Mouse (Mus musculus) frontal cortex, postnatal 25 days (tissue): ENCODE measurements at regions not wholly inside any gene's neighbourhood (a gene's known extent, or its start where the extent isn't known, plus 50 kb on each side); places are given as distances from the start of the nearest gene placed in this dataset.

ENCODE experiments used
- DNase-seq, 2 experiments: peaks; one replicate each; pipeline ENCODE4 v3.0.0; 2022; ENCODE audit warnings: low spot score in 2 of 2

GRCm38 (mm10) chr1:186376906-186377623 lies 260.0 kb upstream of the Lyplal1 start:
- no peak for DNase-seq

GRCm38 (mm10) chr1:186374009-186374649 lies 257.0 kb upstream of the Lyplal1 start:
- no peak for DNase-seq

DNA sequence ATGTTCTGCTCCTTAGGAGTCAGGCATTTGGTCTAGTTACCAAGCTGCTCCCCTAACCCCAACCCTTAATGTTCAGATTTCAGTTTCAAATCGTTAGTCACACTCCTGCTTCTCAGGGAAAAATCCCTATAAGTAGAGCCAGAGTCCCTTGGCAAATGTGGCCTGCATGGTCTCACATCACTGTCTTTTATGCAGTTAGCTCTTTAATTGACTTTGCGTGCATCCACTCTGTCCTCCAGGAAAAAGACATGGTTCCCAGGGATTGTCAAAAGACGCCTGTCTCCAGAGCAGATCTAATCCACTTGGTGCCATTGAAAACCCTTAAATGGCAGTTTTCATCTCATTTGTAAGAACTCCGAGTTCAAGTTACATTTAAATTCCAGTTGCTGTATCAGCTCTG lies 256.3 kb upstream of the Lyplal1 start:
- no peak for DNase-seq

GRCm38 (mm10) chr1:186372770-186373353 lies 255.8 kb upstream of the Lyplal1 start:
- no peak for DNase-seq

GRCm38 (mm10) chr1:186363356-186363755 lies 246.2 kb upstream of the Lyplal1 start:
- DNase-seq: no peak

DNA sequence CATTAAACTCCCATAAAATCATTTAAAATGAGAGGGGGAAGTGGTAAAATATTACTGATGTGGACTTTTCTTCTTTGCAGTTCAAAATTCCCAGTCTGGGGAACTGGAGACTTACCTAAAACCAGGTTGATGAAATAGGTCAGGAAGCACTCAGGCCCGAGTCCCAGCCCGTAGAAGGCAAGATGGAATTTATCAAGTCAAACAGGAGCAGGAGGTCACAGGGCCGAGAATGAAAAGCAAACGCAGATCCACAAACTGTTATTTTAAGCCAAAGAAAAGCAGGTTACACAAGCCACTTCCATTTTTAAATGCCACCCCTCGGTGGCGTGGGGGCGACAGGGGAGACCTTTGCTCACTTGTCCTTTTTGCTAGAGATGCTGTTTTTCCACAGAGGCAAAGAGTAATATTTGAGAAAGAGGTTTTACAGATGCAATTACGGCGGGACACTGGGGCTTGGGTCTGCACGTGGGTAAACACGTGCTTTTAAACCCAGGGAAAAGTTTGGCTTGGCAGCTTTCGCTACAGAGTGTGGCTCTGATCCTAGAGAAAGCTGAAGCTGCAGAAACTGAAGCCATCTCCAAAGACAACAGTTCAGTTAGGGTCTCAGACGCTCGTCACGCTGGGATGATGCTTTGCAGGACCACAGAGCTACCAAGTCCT lies 241.0 kb upstream of the Lyplal1 start:
- DNase-seq: no peak

DNA sequence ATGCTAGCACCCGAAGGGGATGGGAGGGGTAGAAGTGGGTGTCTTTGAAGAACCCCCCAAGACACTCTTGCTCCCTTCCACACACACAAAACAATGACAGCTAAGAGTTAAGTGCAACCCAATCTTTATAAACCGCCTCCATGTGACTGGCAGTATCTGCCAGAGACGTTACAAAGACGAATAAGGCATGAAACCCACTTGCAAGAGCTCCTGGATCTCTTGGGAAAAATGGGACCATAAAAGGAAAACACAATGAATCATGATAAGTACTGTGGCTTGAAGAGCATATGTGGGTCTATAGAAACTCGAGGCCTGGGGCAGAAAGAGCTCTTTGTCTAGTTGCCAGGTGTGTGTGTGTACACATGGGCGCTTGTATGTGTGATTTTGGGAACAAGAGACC lies 237.6 kb upstream of the Lyplal1 start:
- no peak for DNase-seq

DNA sequence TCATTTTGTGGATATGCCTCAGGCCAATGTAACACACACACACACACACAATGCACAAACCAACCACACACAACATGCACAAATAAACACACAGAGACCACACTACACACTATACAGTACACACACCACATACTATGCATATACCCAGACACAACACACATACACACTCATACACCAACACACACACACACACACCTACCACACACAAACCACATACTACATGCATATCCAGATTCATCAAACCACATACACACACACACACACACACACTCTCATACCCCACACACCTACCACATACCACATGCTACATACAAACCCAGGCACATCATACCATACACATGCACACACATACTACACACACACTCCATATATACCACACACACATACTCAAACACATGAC lies 237.0 kb upstream of the Lyplal1 start:
- DNase-seq: no peak

DNA sequence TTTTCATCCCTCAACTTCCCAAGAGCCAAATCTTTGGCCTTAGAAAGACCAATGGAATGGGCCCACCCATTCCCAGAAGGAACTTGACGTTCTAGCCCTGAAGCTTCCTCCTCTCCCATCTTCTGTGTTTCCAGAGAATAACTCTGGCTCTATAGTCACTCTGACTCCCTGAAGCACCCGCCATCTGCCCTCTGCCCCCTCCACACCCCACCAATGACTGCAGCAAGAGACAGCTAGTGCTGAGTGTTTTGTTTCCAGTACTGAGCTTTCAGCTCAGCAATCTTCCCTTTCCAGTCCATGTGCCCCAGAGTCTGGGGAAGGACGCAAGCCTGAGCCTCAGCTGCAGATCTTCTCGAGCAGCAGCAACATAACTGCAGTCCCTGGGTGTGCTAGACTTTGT lies 233.3 kb upstream of the Lyplal1 start:
- DNase-seq: no peak

- no peak for DNase-seq
Measured at GRCm38 (mm10) chr1:186349966-186350365, 232.9 kb upstream of the Lyplal1 start.

DNA sequence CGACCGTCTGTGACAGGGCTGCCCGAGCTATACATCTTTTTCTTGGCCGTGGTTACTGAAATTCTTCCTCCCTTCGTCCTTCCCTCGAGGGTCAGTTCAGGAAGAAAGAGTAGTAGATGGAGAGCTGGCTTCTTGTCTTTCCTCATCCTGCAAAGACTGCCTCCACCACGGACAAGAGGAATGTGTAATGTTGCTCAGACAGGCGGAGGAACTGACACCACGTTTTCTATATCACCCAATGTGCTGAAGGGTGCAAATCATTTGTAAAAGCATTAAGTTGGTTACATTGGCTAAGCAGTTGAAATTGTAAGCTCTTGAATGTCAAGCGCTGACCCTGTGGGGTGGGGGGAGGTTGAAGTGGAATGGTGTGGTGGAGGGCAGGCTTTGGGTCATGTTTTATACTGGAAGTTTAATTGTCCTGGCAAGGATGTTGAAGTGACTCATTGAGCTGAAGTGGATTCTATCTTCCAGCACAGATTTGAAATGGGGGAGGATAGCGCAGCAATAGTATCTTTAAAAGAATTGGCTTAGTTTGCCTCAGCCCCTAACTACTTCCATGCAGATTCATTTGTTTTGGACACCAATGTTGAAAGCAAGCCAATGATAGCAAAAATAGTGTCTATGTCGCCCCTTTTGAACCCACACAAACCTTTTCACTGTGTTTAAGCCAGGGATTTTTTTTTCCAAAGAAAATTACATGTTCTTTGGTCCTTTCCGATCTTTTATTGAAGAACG lies 230.5 kb upstream of the Lyplal1 start:
- no peak for DNase-seq

DNA sequence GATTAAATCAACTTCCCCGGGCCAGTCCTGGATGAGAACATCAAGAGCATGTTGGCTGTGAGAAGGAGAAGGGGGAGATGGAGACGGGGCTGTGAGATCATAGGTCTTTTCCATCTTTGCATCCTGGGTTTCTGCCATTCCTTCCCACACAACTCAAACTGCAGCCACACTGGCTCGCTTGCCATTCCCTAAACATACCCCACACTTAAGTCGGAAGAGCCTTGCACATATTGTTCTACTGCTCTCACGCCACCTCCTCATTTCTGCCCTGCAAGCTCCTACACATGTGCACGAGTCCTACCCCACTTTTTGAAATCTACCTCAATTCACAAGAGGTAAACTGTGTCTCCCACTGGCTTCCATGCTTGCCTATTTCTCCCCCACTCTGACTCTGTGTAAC lies 228.3 kb upstream of the Lyplal1 start:
- no peak for DNase-seq

DNA sequence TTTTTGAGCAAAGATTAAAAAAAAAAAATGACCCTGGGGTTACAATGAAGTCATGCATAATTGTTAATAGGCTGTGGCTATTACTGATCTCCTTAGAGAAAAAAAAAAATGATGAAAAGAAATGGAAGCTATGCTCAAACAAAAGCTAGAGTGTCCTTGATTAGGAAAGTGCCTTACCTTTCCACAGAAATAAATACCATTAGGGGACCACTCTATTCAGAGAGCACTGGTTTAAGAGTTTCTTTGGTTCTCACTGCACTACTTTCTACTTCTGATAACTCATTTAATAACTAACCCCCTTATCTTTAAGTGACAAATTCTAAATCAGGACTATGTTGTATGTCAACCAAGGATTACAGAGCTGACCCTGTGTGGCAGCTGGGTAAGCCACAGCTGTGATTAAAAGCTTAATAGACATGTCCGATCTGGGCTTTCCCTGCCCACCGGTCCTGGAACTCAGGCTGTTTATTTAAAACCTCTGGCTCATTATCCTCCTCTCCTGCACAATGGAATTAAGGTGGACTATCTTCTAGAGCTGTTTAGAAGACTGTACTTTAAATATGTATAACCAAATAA lies 225.9 kb upstream of the Lyplal1 start:
- DNase-seq: no peak

GRCm38 (mm10) chr1:186342391-186342790 lies 225.3 kb upstream of the Lyplal1 start:
- DNase-seq: no peak

GRCm38 (mm10) chr1:186341878-186342277 lies 224.8 kb upstream of the Lyplal1 start:
- no peak for DNase-seq

DNA sequence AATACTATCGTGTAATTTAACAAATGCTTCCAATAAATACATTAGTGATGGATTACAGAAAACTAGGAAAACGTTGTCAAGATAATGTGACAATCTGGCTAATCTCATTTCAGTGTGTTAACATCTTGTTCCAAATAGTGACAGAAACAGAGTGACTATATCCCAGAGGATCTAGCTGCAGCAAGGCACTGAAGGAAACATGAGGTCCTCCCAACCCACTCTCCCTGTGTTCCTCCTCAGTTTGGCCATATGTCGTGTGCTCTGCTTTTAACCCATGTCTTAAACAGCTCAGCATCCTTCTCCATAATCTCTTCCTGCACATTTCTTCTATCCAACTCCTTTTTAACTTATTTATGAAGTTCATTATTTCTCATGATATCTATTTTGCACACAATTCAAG lies 223.6 kb upstream of the Lyplal1 start:
- no peak for DNase-seq

DNA sequence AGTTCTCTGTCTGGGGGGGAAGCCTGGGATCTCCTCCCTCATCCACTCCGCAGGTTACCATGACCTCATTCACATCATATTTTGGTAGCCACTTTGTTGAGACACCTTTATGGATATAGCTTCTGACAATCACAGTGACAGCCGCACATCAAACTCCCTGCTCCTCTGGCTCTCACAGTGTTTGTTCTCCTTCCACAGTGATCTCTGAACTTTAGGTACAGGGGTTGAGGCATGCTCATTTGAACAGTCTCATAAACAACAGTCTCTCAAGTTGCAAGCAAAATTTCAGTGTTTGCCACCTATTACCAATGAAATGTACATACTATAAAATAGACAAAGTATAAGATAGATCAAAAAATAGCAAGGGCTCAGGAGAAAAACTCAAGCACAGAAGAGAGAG lies 200.2 kb upstream of the Lyplal1 start:
- no peak for DNase-seq

GRCm38 (mm10) chr1:186314180-186314579 lies 197.1 kb upstream of the Lyplal1 start:
- DNase-seq: no peak

GRCm38 (mm10) chr1:186312698-186313097 lies 195.6 kb upstream of the Lyplal1 start:
- no peak for DNase-seq

DNA sequence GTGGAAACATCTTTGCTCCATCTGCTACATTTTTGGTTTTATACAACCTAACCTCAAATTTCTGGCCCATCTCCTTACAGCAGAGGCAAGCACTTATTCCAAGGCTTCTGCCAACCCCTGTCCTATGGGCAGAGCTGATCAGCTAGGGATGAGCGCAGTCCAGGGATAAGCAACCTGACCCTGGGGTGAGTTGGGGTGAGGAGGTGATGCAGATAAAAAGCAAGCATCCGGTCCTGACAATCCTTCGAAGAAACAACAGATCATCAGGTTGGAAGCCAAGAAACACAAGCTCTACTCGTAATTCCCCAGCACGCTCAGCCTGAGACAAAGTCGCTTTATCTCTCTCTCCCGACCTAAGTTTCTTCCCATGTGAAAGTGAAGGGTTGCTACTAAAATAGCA lies 194.9 kb upstream of the Lyplal1 start:
- no peak for DNase-seq

- no peak for DNase-seq
Measured at GRCm38 (mm10) chr1:186307627-186308026, 190.5 kb upstream of the Lyplal1 start.

DNA sequence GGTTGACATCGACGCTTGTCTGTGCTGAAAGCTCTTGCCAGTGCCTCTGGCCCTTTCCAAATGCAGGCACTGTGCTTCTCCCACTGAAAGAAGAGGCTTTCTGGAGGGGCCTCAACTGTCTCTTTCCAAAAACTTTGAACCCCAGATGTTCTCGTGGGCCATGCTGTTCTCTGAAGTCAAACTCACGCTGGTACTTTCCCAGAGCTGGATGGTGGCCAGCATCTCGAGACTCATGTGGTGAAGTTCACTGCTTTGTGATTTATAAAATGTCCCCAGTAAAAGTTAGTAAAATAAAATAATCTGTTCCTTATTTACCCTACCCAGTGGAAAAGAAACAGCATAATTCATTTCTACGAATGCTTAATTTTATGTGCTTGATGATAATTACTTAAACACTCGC lies 180.4 kb upstream of the Lyplal1 start:
- no peak for DNase-seq
